Mouse (Mus musculus) heart, adult 2 months (tissue): ENCODE results near the gene Notch3. TPM values are rescaled to one million over a fixed set of nuclear protein-coding genes. Genes with fewer than 3 reads are reported as not detected.
"Not testable (repeated sequence)": the region's sequence is repeated elsewhere in the genome, so short reads cannot be mapped to it uniquely, and the experiment has no call there.

ENCODE experiments used
- DNase-seq, 2 experiments: peaks; one replicate each; pipeline ENCODE4 v3.0.0; 2021
- H3K27ac ChIP-seq: fragments of 200-600 bp; 2 replicates; pipeline ENCODE4 v1.8.1; 2022
- H3K27me3 ChIP-seq: fragments of 200-500 bp; 2 replicates; pipeline ENCODE4 v1.6.1; 2012; ENCODE audit warnings: mild to moderate bottlenecking, low read length, inconsistent platforms, mixed read lengths; ENCODE audit not compliant: control insufficient read depth, insufficient read depth
- H3K36me3 ChIP-seq: fragments of 200-500 bp; 2 replicates; pipeline ENCODE4 v1.6.1; 2012; ENCODE audit warnings: low read length, inconsistent platforms; ENCODE audit not compliant: control insufficient read depth, insufficient read depth
- H3K4me1 ChIP-seq: fragments of 200-500 bp; 2 replicates; pipeline ENCODE4 v1.6.1; 2011; ENCODE audit warnings: low read length; ENCODE audit not compliant: control insufficient read depth, insufficient read depth
- H3K4me3 ChIP-seq: fragments of 200-600 bp; 2 replicates; pipeline ENCODE4 v1.8.1; 2022
- H3K79me2 ChIP-seq: fragments of 200-500 bp; replicated peaks from 2 replicates; pipeline ENCODE4 v1.6.1; 2012; ENCODE audit warnings: mild to moderate bottlenecking, inconsistent platforms, low read length, moderate library complexity, mixed read lengths; ENCODE audit not compliant: control insufficient read depth, insufficient read depth
- H3K9ac ChIP-seq: fragments of 200-500 bp; 2 replicates; pipeline ENCODE4 v1.6.1; 2012; ENCODE audit warnings: low read depth, mild to moderate bottlenecking, control low read depth, inconsistent platforms, low read length, mixed read lengths
- CTCF ChIP-seq: fragments of 200-600 bp; IDR thresholded peaks from 2 replicates; pipeline ENCODE4 v1.8.1; 2022; ENCODE audit warnings: antibody characterized with exemption, mild to moderate bottlenecking, moderate library complexity
- EP300 ChIP-seq: fragments of 200-500 bp; IDR thresholded peaks from 2 replicates; pipeline ENCODE4 v1.6.1; 2011; ENCODE audit warnings: low read depth, low read length, control low read depth; ENCODE audit not compliant: insufficient read depth
- POLR2A ChIP-seq: fragments of 200-500 bp; IDR thresholded peaks from 2 replicates; pipeline ENCODE4 v1.6.1; 2011; ENCODE audit warnings: mild to moderate bottlenecking, low read depth, low read length, control low read depth; ENCODE audit not compliant: insufficient read depth
- WGBS: fragments of 180-500 bp; shearing (Covaris S2); methylation state at CpG from one replicate; pipeline ENCODE4 v1.1.7; 2018; 5-methylcytosine and 5-hydroxymethylcytosine counted together
- intact Hi-C: fragments of 180-260 bp; cut with DNase I; formaldehyde crosslinking; loops from one replicate; pipeline ENCODE4 v1.15.1; 2025
- polyA plus RNA-seq: library from polyadenylated mRNA; depleted of rRNA; stranded (reverse); fragments of >200 nt; gene quantifications from 2 replicates; pipeline ENCODE4 v1.2.3, GENCODE M21; 2012
- total RNA-seq, 2 experiments: library from RNA; stranded (reverse); gene quantifications; 2 replicates each; pipeline ENCODE4 v1.2.3; 2021

Notch3 gene
- total and polyA plus RNA-seq, 3 experiments, result 22.5 to 30.6 (median 24.2) TPM

GRCm38 (mm10) chr17:32109201-32109940 lies 57.3 kb downstream of the Notch3 start:
- Histone ChIP-seq H3K9ac (no peak overlapping the region), H3K27ac (no peak overlapping the region; the same call in 1 of the 2 replicates), H3K4me1 (peaks cover 6% of the 10 kb centered on the region), H3K27me3 (no peaks in the 10 kb centered on the region), H3K79me2 (no peaks in the 10 kb centered on the region), H3K4me3 (no peak overlapping the region), H3K36me3 (no peaks in the 10 kb centered on the region)
- DNase-seq, result no peak
- TF ChIP-seq POLR2A, result no peak
- intact Hi-C loops, result no loop called here
- 65% methylated on average over 6 of the region's 6 CpGs for WGBS

GRCm38 (mm10) chr17:32108320-32109011 lies 58.2 kb downstream of the Notch3 start:
- H3K79me2 ChIP-seq, H3K9ac ChIP-seq, DNase-seq, H3K4me3 ChIP-seq, H3K27me3 ChIP-seq, H3K36me3 ChIP-seq, H3K27ac ChIP-seq, H3K4me1 ChIP-seq, intact Hi-C loops: not testable (repeated sequence)
- WGBS, result 64% methylated on average over 5 of the region's 5 CpGs

- Histone ChIP-seq H3K36me3 (no peaks in the 10 kb centered on the region), H3K27me3 (no peaks in the 10 kb centered on the region), H3K4me1 (no peaks in the 10 kb centered on the region), H3K9ac (no peak overlapping the region), H3K27ac (no peak overlapping the region), H3K79me2 (no peaks in the 10 kb centered on the region), H3K4me3 (no peak overlapping the region)
- WGBS, result 66% methylated on average over 5 of the region's 5 CpGs
- no peak for TF ChIP-seq CTCF
- TF ChIP-seq EP300, result no peak
- no peak for TF ChIP-seq POLR2A
- intact Hi-C loops, result no loop called here
- DNase-seq, result no peak
These were observed 58.8 kb downstream of the Notch3 start for GRCm38 (mm10) chr17:32107877-32108276.

- Histone ChIP-seq H3K79me2 (no peaks in the 10 kb centered on the region), H3K36me3 (no peaks in the 10 kb centered on the region), H3K4me3 (no peak overlapping the region), H3K9ac (no peak overlapping the region), H3K27me3 (no peaks in the 10 kb centered on the region), H3K4me1 (no peaks in the 10 kb centered on the region), H3K27ac (no peak overlapping the region)
- TF ChIP-seq POLR2A (no peak), EP300 (no peak), CTCF (no peak)
- DNase-seq, result no peak
- intact Hi-C loops, result no loop called here
- WGBS, result 62% methylated on average over 2 of the region's 2 CpGs
These were observed 60.3 kb downstream of the Notch3 start for GRCm38 (mm10) chr17:32106358-32106757.

- no peaks in the 10 kb centered on the region for H3K27me3 ChIP-seq
These were observed 63.6 kb downstream of the Notch3 start for GRCm38 (mm10) chr17:32103054-32103453.

GRCm38 (mm10) chr17:32099943-32100586 lies 66.6 kb downstream of the Notch3 start:
- Histone ChIP-seq H3K4me1 (no peaks in the 10 kb centered on the region; the same call in 1 of the 2 replicates), H3K79me2 (no peaks in the 10 kb centered on the region), H3K9ac (peak overlapping the region; percentile 68), H3K27me3 (no peaks in the 10 kb centered on the region), H3K36me3 (no peaks in the 10 kb centered on the region), H3K4me3 (peak overlapping the region; percentile 32), H3K27ac (peak overlapping the region; percentile 28)
- WGBS, result 3% methylated on average over 44 of the region's 44 CpGs
- intact Hi-C loops, result no loop called here
- peak; percentile 72 to 76 for DNase-seq
- TF ChIP-seq CTCF (0 out of 2 replicates have a peak, but pooled peaks have one; percentile 13), POLR2A (0 out of 2 replicates have a peak, but pooled peaks have one; percentile 18), EP300 (no peak)

More at GRCm38 (mm10) chr17:32103054-32103453, 63.6 kb downstream of the Notch3 start:
- TF ChIP-seq EP300, result no peak
- peak; percentile 20; the same call in 1 of the 2 replicates for TF ChIP-seq CTCF
- Histone ChIP-seq H3K79me2 (no peaks in the 10 kb centered on the region), H3K27ac (no peak overlapping the region), H3K36me3 (no peaks in the 10 kb centered on the region), H3K4me3 (no peak overlapping the region), H3K4me1 (no peaks in the 10 kb centered on the region; the same call in 1 of the 2 replicates), H3K9ac (no peak overlapping the region)
- 36% methylated on average over 4 of the region's 4 CpGs for WGBS
- no peak for DNase-seq
- intact Hi-C loops, result no loop called here
